Comparison of ENCODE assay signal across 20 mouse cellular contexts in the genomic region with DNA sequence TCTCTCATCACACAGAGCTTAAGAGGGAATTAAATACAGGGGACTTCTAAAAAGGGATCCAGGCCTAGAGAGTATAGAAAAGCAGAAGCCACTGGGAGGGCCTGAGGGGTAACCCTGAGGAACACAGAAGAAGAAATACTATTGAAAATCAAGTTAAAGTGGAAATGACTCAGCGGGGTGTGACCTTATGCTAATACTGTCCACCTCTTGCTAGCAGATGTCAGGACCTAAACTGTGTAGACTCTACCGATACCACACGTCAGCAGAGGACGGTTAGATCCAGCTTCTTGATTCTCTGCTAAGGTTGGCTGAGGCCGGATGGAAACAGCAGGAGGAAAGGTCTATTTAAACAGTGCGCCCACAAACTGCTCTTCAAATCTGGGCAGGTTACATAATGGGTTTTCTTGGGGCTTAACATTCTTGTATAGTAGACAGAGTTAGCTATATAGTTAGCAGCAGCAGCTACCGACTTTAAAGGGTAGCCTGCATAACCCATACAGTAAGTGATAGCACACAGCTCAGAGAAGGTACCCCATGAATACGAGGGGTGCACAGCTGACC.
A peak's percentile ranks its signal among the peaks of the same experiment; 100 is the strongest.
DNase-seq lines count a peak whose midpoint lies in the region; ATAC-seq and TF ChIP-seq lines count a peak whose summit lies in the region.
"Had no signal": no experiment of that assay in that cellular context is flagged by ENCODE, and none has a peak within 500 bp of the region (broad histone marks: within the 10 kb centered on the region; RNA-seq: fewer than 3 reads in every experiment).

No protein-coding gene starts in this region.

- no peak overlapping the region for H3K27ac ChIP-seq in hindbrain, postnatal 0 days
- H3K27ac ChIP-seq in hindbrain, embryonic 13.5 days, result no peak overlapping the region
- H3K27ac ChIP-seq: heart, embryonic 15.5 days; limb, embryonic 10.5 days; neural tube, embryonic 13.5 days had no signal

- WGBS in hindbrain, postnatal 0 days, result 85% methylated on average over 8 of the region's 8 CpGs
- 82% methylated on average over 8 of the region's 8 CpGs for WGBS in hindbrain, embryonic 13.5 days

- H3K9ac ChIP-seq in hindbrain, postnatal 0 days (replicated peaks; ENCODE audit: low read length), result no peak overlapping the region
- no peak overlapping the region for H3K9ac ChIP-seq in hindbrain, embryonic 13.5 days
- H3K9ac ChIP-seq: heart, embryonic 15.5 days; neural tube, embryonic 13.5 days had no signal

- no peak overlapping the region for H3K4me3 ChIP-seq in hindbrain, postnatal 0 days (ENCODE audit: low read length)
- H3K4me3 ChIP-seq in hindbrain, embryonic 13.5 days, result no peak overlapping the region
- no peak overlapping the region for H3K4me3 ChIP-seq in G1E (ENCODE audit: low read depth, low read length)
- H3K4me3 ChIP-seq: heart, embryonic 15.5 days; limb, embryonic 10.5 days; neural tube, embryonic 13.5 days had no signal

- H3K36me3 ChIP-seq in hindbrain, postnatal 0 days (ENCODE audit: insufficient read depth, low read length), result no peaks in the 10 kb centered on the region
- no peaks in the 10 kb centered on the region for H3K36me3 ChIP-seq in hindbrain, embryonic 13.5 days
- no peaks in the 10 kb centered on the region for H3K36me3 ChIP-seq in G1E (replicated peaks)
- H3K36me3 ChIP-seq: heart, embryonic 15.5 days; limb, embryonic 10.5 days; neural tube, embryonic 13.5 days had no signal

- H3K27me3 ChIP-seq in hindbrain, postnatal 0 days (ENCODE audit: insufficient read depth, low read length), result no peaks in the 10 kb centered on the region
- H3K27me3 ChIP-seq in hindbrain, embryonic 13.5 days, result 0 out of 2 replicates have a peak, but pooled peaks cover 4% of the 10 kb centered on the region
- peaks cover 4% of the 10 kb centered on the region; the same call in 1 of the 2 replicates for H3K27me3 ChIP-seq in G1E (ENCODE audit: insufficient read depth, low read length)
- H3K27me3 ChIP-seq: heart, embryonic 15.5 days; Patski had no signal

- no peaks in the 10 kb centered on the region for H3K4me1 ChIP-seq in hindbrain, postnatal 0 days (ENCODE audit: insufficient read depth, low read length)
- no peaks in the 10 kb centered on the region for H3K4me1 ChIP-seq in hindbrain, embryonic 13.5 days (replicated peaks)
- peaks cover 51% of the 10 kb centered on the region for H3K4me1 ChIP-seq in G1E (ENCODE audit: insufficient read depth, low read depth, low read length)
- H3K4me1 ChIP-seq: neural tube, embryonic 13.5 days had no signal

- H3K4me2 ChIP-seq in hindbrain, postnatal 0 days (ENCODE audit: low read depth, low read length), result no peak overlapping the region
- no peak overlapping the region for H3K4me2 ChIP-seq in hindbrain, embryonic 13.5 days
- H3K4me2 ChIP-seq: heart, embryonic 15.5 days; midbrain, embryonic 11.5 days; neural tube, embryonic 13.5 days had no signal

- TF ChIP-seq CTCF in hindbrain, postnatal 0 days (IDR thresholded peaks at IDR 0.05; ENCODE audit: low read depth), result no peak
- no peak for TF ChIP-seq CTCF in G1E (IDR thresholded peaks at IDR 0.05; ENCODE audit: low read depth, low read length)

- H3K9me3 ChIP-seq in hindbrain, postnatal 0 days (ENCODE audit: low read length), result no peaks in the 10 kb centered on the region
- H3K9me3 ChIP-seq in hindbrain, embryonic 13.5 days, result no peaks in the 10 kb centered on the region
- no peaks in the 10 kb centered on the region for H3K9me3 ChIP-seq in G1E (replicated peaks)
- H3K9me3 ChIP-seq: heart, embryonic 15.5 days; limb, embryonic 10.5 days; neural tube, embryonic 13.5 days had no signal

- 0 out of 2 replicates have a peak, but pooled peaks have one; percentile 38 for ATAC-seq in hindbrain, postnatal 0 days
- ATAC-seq in hindbrain, embryonic 13.5 days (ENCODE audit: low FRiP score), result no peak
- peak; percentile 64 for ATAC-seq in G1E (ENCODE audit: extremely low read depth, insufficient number of reproducible peaks, low FRiP score, poor library complexity, severe bottlenecking)
- ATAC-seq in hematopoietic stem cell, adult 5-6 weeks (replicated peaks in 1 of 2; ENCODE audit: insufficient read depth in 1 of 2, low FRiP score in 2 of 2, low TSS enrichment in 1 of 2, low read depth in 1 of 2, poor library complexity in 2 of 2, severe bottlenecking in 2 of 2), result peak; percentile 68 to 81
- ATAC-seq in erythroid progenitor cell, adult 5-6 weeks (replicated peaks; ENCODE audit: low FRiP score, poor library complexity, severe bottlenecking), result no peak
- ATAC-seq: Patski had no signal

- DNase-seq in hindbrain, postnatal 0 days (ENCODE audit: low spot score), result no peak
- DNase-seq in G1E (ENCODE audit: low spot score), result peak; percentile 7
- DNase-seq in telencephalon, adult 2 months (ENCODE audit: low read depth, low spot score), result peak; percentile 40
- no peak for DNase-seq in cerebellum, adult 9-10 months
- DNase-seq: adrenal gland, postnatal 14 days; cerebellum, adult 11-12 months; cerebellum, postnatal 36 days; gastrocnemius, postnatal 10 days; heart, adult 18-20 months; heart, postnatal 4 days; kidney, adult 2 months; kidney, postnatal 14 days had no signal

Comparison
In these comparisons a context has a peak if more than half of its experiments do, and no peak if none do; other contexts are left out.
1. ATAC-seq: peak in hindbrain, postnatal 0 days (single experiment), G1E (single experiment) and hematopoietic stem cell, adult 5-6 weeks (2 of 2); none in hindbrain, embryonic 13.5 days (single experiment) and erythroid progenitor cell, adult 5-6 weeks (single experiment).
2. DNase-seq: peak in G1E (single experiment) and telencephalon, adult 2 months (single experiment); none in hindbrain, postnatal 0 days (single experiment) and cerebellum, adult 9-10 months (single experiment).